Mouse (Mus musculus): Measurements from ENCODE around the gene Tmem200c. TPM values are rescaled to one million over a fixed set of nuclear protein-coding genes. Genes with fewer than 3 reads are reported as not detected.

Tmem200c gene
- total RNA-seq (2021) = under 1 TPM; 0.53 to 0.66 TPM
- long read RNA-seq, experiment 1 = 0 reads
- long read RNA-seq, experiment 2 = 0 reads

GRCm38 (mm10) chr17:68826323-68826722 is at the start of gene Tmem200c:
Gene Tmem200c, plus strand, starts transcription at chr17:68826623.
- no peak for DNase-seq

GRCm38 (mm10) chr17:68793741-68794140 is 32.7 kb upstream of the Tmem200c start:
- DNase-seq = no peak

DNA sequence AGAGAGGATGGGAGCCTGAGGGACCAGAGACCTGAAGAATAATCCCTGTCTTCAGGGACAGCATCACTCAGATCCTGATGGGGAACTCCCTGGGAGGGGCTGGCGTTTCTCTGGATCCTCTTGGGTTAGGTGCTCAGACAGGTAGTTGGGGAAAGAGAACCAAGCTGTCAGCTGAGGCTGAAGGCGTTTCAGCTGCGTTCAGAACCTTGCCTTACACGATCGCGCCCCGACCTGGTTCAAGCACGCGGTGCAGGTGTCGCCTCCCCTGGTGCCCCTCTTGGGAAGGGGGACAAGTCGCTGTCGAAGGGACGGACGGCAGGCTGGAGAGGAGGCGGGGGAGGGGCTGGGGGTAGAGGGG is 10.2 kb downstream of the Tmem200c start:
- no peak for DNase-seq

GRCm38 (mm10) chr17:68837013-68837858 is 10.8 kb downstream of the Tmem200c start:
- peak; percentile 41 to 60 for DNase-seq

DNA sequence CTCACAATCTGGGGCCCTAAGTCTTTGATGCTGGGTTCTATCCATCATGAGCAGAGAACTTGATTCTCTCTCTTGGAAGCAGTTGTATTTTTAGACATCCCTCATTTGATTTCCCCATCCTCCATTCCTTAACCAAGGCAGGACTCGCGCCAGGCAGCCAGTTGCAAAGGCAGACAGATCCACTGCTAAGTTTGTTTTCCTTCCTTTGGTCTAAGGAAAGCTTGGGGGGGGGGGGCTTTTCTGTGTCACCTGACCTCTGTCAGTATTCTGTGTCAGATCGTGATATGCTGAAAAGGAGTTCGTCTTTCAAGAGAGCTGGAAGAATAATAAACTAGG is 11.4 kb downstream of the Tmem200c start:
- DNase-seq = no peak

GRCm38 (mm10) chr17:68839888-68840571 is 13.6 kb downstream of the Tmem200c start:
- DNase-seq = no peak

DNA sequence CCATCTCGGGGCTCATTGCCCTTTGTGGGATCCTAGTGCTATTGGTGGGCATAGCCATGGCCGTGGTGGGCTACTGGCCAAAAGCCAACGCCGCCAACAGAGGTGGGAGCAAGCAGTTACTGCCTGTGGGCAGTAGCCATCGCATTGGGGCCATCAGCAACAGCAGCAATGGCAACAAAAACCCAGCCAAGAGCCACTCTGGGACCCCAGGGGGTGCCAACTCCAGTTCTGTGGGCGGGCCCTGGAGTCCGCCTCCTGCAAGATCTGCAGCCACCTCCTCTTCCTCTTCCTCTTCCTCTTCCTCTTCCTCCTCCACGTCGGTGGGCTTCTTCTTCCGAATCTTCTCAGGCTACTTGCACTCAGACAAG is 14.1 kb downstream of the Tmem200c start:
- DNase-seq = no peak

- peak; percentile 82 to 86 for DNase-seq
Measured at GRCm38 (mm10) chr17:68841097-68841891, 14.9 kb downstream of the Tmem200c start.

DNA sequence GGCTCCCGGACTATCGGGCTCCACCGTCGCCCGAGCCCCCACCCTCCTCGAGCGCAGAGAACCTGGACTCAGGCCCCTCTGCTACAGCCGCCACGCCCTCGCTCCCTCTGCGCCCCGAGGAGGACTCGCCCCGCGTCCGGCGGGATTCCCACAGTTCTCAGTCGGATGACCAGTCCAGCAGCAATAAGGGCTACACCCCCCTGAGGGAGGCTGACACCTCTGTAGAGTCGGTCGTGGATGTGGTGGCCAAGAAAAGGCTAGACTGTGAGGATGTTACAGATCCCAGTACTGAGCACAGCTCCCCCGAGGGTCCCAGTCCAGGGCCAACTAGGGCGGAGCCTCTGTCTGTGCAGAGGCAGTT is 15.4 kb downstream of the Tmem200c start:
- no peak for DNase-seq

- peak; percentile 28 to 57 for DNase-seq
Measured at GRCm38 (mm10) chr17:68845931-68846330, 19.5 kb downstream of the Tmem200c start.

- DNase-seq = no peak
Measured at GRCm38 (mm10) chr17:68848739-68849138, 22.3 kb downstream of the Tmem200c start.

GRCm38 (mm10) chr17:68852171-68852966 is 25.9 kb downstream of the Tmem200c start:
- no peak for DNase-seq

DNA sequence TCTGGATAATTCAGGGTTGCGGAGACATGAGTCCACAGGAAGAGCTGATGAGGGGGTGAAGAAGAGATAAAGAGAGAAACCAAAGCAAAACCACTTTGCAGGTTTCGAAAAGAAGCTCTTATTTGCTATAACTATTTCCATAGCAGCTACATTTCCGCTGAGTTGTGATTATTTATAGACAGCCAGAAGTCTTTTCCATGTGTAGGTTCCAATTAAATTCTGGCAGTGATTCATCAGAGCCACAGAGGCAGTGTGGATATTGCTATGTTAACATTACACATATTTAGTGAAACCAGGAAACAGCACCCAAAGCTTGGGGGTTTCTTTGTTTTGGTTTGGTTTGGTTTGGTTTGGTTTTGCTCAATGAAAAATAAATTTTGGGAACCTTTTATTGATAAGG is 37.8 kb downstream of the Tmem200c start:
- no peak for DNase-seq

DNA sequence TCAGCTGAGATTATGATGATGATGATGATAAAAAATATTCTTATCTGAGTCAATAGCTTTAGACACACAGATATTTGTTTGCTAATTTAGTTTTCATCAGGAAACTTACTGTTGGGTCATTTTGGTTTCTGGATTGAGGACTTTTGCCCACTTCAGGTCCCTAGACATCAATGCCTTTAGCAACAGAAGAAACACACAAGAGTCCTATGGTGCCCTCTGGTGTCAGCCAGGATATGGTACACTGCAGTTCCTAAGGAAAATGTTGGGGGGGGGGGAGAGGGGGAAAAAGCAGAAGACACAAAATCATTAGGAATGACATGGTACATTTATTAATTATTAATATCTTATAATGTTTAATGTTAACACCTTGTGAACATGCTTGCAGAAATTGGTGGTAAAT is 42.0 kb downstream of the Tmem200c start:
- peak; percentile 4 to 17 for DNase-seq

- no peak for DNase-seq
Measured at GRCm38 (mm10) chr17:68874021-68874420, 47.6 kb downstream of the Tmem200c start.

GRCm38 (mm10) chr17:68875251-68875650 is 48.8 kb downstream of the Tmem200c start:
- DNase-seq = no peak

DNA sequence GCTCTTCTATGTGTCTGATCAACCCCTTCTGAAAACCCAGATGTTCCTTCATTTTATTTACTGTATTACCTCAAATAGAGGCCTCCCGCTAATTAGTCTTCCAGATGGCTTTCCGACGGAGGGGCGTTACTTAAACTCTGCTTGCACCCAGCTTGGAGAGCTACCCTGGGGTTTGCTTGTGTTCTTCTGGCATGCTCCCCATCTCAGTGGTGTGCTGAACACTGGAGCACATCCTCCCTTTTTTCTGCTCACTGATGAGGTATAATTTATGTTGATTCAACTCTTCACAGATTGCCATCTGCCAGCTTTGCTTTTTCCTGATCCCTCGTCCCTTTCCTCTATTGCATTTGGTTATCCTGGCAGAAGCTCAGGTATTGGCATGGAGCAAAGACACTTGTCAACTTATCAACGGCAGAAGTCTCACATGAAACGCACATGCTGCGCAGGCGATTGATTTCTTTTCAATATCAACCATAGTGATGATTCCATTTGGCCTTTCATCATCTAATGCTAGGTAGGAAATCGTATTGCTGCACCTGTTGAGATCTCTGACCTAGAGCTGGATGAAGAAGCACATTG is 49.6 kb downstream of the Tmem200c start:
- no peak for DNase-seq

DNA sequence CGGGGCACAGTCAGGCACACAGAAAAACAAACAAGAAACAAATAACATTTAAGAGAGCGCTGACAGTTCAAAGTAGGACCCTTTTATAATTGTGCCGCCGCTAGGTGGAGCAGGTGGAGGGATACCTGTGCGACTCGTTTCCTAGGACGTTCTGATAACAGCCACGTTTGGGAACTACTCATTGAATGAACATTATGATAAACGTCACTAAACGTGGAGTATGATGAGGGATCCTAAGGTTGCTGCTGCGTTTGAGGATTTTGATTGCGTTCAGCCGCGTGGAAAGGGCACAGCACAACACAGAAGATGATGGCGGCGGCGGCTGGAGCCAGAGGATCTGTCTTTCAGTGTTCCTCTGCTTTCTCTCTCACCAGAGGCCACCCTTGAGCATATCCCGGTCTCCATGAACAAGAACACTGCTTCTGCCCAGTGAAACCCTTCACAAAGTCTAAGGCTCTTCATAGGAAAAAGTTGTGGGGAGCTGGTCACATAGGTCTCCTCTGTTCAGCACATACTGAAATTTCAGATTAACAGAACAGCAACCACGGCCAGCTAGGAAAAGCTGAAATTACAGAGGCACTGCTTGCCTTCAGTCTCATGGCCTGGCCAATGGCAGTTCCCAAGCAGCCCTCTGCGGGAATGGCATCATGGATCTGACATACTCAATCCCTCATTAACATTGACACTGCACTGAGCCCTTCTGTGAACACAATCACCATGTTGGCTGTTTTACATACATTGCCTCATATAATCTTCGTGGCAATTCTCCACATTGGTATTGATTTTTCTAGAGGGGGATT is 55.5 kb downstream of the Tmem200c start:
- peak; percentile 22 to 47 for DNase-seq

GRCm38 (mm10) chr17:68883474-68884083 is 57.2 kb downstream of the Tmem200c start:
- DNase-seq = no peak

DNA sequence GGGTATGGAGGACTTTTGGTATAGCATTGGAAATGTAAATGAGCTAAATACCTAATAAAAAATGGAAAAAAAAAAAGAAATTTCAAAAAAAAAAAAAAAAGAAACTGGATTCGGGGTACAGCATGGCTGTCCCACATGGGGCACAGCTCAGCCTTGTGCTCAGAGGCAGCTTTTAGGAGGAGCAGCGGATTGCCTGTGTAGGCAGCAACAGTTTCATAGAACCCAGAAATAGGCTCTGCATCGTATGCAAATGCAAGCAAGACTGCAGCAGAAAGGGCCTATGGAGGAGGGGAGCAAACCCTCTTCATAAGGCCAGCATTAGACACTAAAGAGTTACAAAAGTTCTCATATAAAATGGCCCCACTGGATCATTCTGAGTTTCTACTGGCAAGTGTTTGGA is 64.2 kb downstream of the Tmem200c start:
- no peak for DNase-seq

Data from adrenal gland, postnatal 36 days (tissue).